Mouse (Mus musculus): Measurements from ENCODE around the gene Ganc. TPM values are rescaled to one million over a fixed set of nuclear protein-coding genes. Genes with fewer than 3 reads are reported as not detected.

The Ganc gene
- polyA plus RNA-seq, 1 experiment from 2014 or later = 7.8 TPM

- Histone ChIP-seq H3K4me2 (replicated peaks) (no peak overlapping the region), H3K4me3 (no peak overlapping the region), H3K4me1 (no peaks in the 10 kb centered on the region), H3K36me3 (no peaks in the 10 kb centered on the region), H3K9me3 (no peaks in the 10 kb centered on the region), H3K27me3 (no peaks in the 10 kb centered on the region), H3K27ac (replicated peaks) (no peak overlapping the region), H3K9ac (replicated peaks) (no peak overlapping the region)
- no peak for ATAC-seq (replicated peaks)
- 59% methylated on average over 3 of the region's 3 CpGs for WGBS
These were observed 74.9 kb downstream of the Ganc start for GRCm38 (mm10) chr2:120478600-120478999.

- Histone ChIP-seq H3K9me3 (no peaks in the 10 kb centered on the region), H3K36me3 (no peaks in the 10 kb centered on the region), H3K4me3 (no peak overlapping the region), H3K4me2 (replicated peaks) (no peak overlapping the region), H3K27me3 (no peaks in the 10 kb centered on the region), H3K27ac (replicated peaks) (no peak overlapping the region), H3K9ac (replicated peaks) (no peak overlapping the region), H3K4me1 (no peaks in the 10 kb centered on the region)
- ATAC-seq (replicated peaks) = no peak
- WGBS = 81% methylated on average over 8 of the region's 8 CpGs
These were observed 78.2 kb downstream of the Ganc start for GRCm38 (mm10) chr2:120481921-120482320.

- H3K9me3 ChIP-seq = no peaks in the 10 kb centered on the region
- no peak overlapping the region for H3K27ac ChIP-seq (replicated peaks)
- no peak overlapping the region for H3K4me3 ChIP-seq
- H3K4me2 ChIP-seq (replicated peaks) = no peak overlapping the region
- H3K9ac ChIP-seq (replicated peaks) = no peak overlapping the region
- no peaks in the 10 kb centered on the region for H3K4me1 ChIP-seq
- ATAC-seq (replicated peaks) = no peak
- 76% methylated on average over 8 of the region's 8 CpGs for WGBS
- no peaks in the 10 kb centered on the region for H3K36me3 ChIP-seq
- H3K27me3 ChIP-seq = no peaks in the 10 kb centered on the region
These were observed 79.1 kb downstream of the Ganc start for GRCm38 (mm10) chr2:120482506-120483389.

GRCm38 (mm10) chr2:120484241-120484640 lies 80.5 kb downstream of the Ganc start:
- H3K36me3 ChIP-seq = no peaks in the 10 kb centered on the region
- no peaks in the 10 kb centered on the region for H3K9me3 ChIP-seq
- no peaks in the 10 kb centered on the region for H3K4me1 ChIP-seq
- no peaks in the 10 kb centered on the region for H3K27me3 ChIP-seq
- no peak overlapping the region for H3K9ac ChIP-seq (replicated peaks)
- 98% methylated on average over 3 of the region's 3 CpGs for WGBS
- no peak overlapping the region for H3K27ac ChIP-seq (replicated peaks)
- H3K4me2 ChIP-seq (replicated peaks) = no peak overlapping the region
- H3K4me3 ChIP-seq = no peak overlapping the region
- ATAC-seq (replicated peaks) = no peak

- Histone ChIP-seq H3K36me3 (no peaks in the 10 kb centered on the region), H3K9ac (replicated peaks) (no peak overlapping the region), H3K4me1 (no peaks in the 10 kb centered on the region), H3K4me2 (replicated peaks) (no peak overlapping the region), H3K27me3 (no peaks in the 10 kb centered on the region), H3K4me3 (no peak overlapping the region), H3K27ac (replicated peaks) (no peak overlapping the region), H3K9me3 (no peaks in the 10 kb centered on the region)
- ATAC-seq (replicated peaks) = no peak
- WGBS = 73% methylated on average over 4 of the region's 4 CpGs
These were observed 89.6 kb downstream of the Ganc start for GRCm38 (mm10) chr2:120493254-120493653.

GRCm38 (mm10) chr2:120496511-120496910 lies 92.8 kb downstream of the Ganc start:
- Histone ChIP-seq H3K36me3 (no peaks in the 10 kb centered on the region), H3K27ac (replicated peaks) (no peak overlapping the region), H3K4me1 (no peaks in the 10 kb centered on the region), H3K27me3 (no peaks in the 10 kb centered on the region), H3K9me3 (no peaks in the 10 kb centered on the region), H3K9ac (replicated peaks) (no peak overlapping the region), H3K4me2 (replicated peaks) (no peak overlapping the region), H3K4me3 (no peak overlapping the region)
- ATAC-seq (replicated peaks) = no peak
- 82% methylated on average over 3 of the region's 3 CpGs for WGBS

GRCm38 (mm10) chr2:120499971-120500471 lies 96.3 kb downstream of the Ganc start:
- Histone ChIP-seq H3K4me3 (no peak overlapping the region), H3K36me3 (peaks cover 1% of the 10 kb centered on the region; the same call in 1 of the 2 replicates), H3K4me2 (replicated peaks) (no peak overlapping the region), H3K9ac (replicated peaks) (no peak overlapping the region), H3K9me3 (no peaks in the 10 kb centered on the region), H3K27me3 (no peaks in the 10 kb centered on the region), H3K27ac (replicated peaks) (no peak overlapping the region), H3K4me1 (no peaks in the 10 kb centered on the region)
- WGBS = 87% methylated on average over 6 of the region's 6 CpGs
- no peak for ATAC-seq (replicated peaks)

- Histone ChIP-seq H3K9me3 (no peaks in the 10 kb centered on the region), H3K4me3 (no peak overlapping the region), H3K4me1 (no peaks in the 10 kb centered on the region), H3K27me3 (no peaks in the 10 kb centered on the region), H3K4me2 (replicated peaks) (no peak overlapping the region), H3K9ac (replicated peaks) (no peak overlapping the region), H3K27ac (replicated peaks) (no peak overlapping the region), H3K36me3 (peaks cover 13% of the 10 kb centered on the region; the same call in 1 of the 2 replicates)
- no peak for ATAC-seq (replicated peaks)
- 37% methylated on average over 17 of the region's 17 CpGs for WGBS
These were observed 97.6 kb downstream of the Ganc start for GRCm38 (mm10) chr2:120501136-120501918.

- peaks cover 16% of the 10 kb centered on the region; the same call in 1 of the 2 replicates for H3K36me3 ChIP-seq
- no peak overlapping the region for H3K4me2 ChIP-seq (replicated peaks)
- H3K27ac ChIP-seq (replicated peaks) = no peak overlapping the region
- ATAC-seq (replicated peaks) = no peak
- H3K4me3 ChIP-seq = no peak overlapping the region
- no peak overlapping the region for H3K9ac ChIP-seq (replicated peaks)
- no peaks in the 10 kb centered on the region for H3K4me1 ChIP-seq
- WGBS = 77% methylated on average over 13 of the region's 13 CpGs
- H3K9me3 ChIP-seq = no peaks in the 10 kb centered on the region
- no peaks in the 10 kb centered on the region for H3K27me3 ChIP-seq
These were observed 98.4 kb downstream of the Ganc start for GRCm38 (mm10) chr2:120501931-120502604.

- no peaks in the 10 kb centered on the region for H3K9me3 ChIP-seq
- no peaks in the 10 kb centered on the region for H3K4me1 ChIP-seq
- WGBS = 75% methylated on average over 3 of the region's 3 CpGs
- H3K36me3 ChIP-seq = peaks cover 16% of the 10 kb centered on the region; the same call in 1 of the 2 replicates
- ATAC-seq (replicated peaks) = no peak
- H3K9ac ChIP-seq (replicated peaks) = no peak overlapping the region
- no peaks in the 10 kb centered on the region for H3K27me3 ChIP-seq
- H3K27ac ChIP-seq (replicated peaks) = no peak overlapping the region
- H3K4me3 ChIP-seq = no peak overlapping the region
- no peak overlapping the region for H3K4me2 ChIP-seq (replicated peaks)
These were observed 98.9 kb downstream of the Ganc start for GRCm38 (mm10) chr2:120502605-120502990.

GRCm38 (mm10) chr2:120503094-120503493 lies 99.4 kb downstream of the Ganc start:
- Histone ChIP-seq H3K27ac (replicated peaks) (no peak overlapping the region), H3K9me3 (no peaks in the 10 kb centered on the region), H3K4me3 (no peak overlapping the region), H3K4me2 (replicated peaks) (no peak overlapping the region), H3K9ac (replicated peaks) (no peak overlapping the region), H3K27me3 (no peaks in the 10 kb centered on the region), H3K4me1 (no peaks in the 10 kb centered on the region), H3K36me3 (peaks cover 18% of the 10 kb centered on the region; the same call in 1 of the 2 replicates)
- ATAC-seq (replicated peaks) = no peak
- WGBS = 90% methylated on average over 6 of the region's 6 CpGs

GRCm38 (mm10) chr2:120503992-120504391 lies 100.3 kb downstream of the Ganc start:
- no peak overlapping the region for H3K4me2 ChIP-seq (replicated peaks)
- H3K27me3 ChIP-seq = no peaks in the 10 kb centered on the region
- no peaks in the 10 kb centered on the region for H3K4me1 ChIP-seq
- no peak for ATAC-seq (replicated peaks)
- H3K9ac ChIP-seq (replicated peaks) = no peak overlapping the region
- H3K4me3 ChIP-seq = no peak overlapping the region
- peaks cover 27% of the 10 kb centered on the region for H3K36me3 ChIP-seq
- WGBS = 80% methylated on average over 5 of the region's 5 CpGs
- H3K27ac ChIP-seq (replicated peaks) = no peak overlapping the region
- H3K9me3 ChIP-seq = no peaks in the 10 kb centered on the region
